Mouse (Mus musculus) lung, adult 10 weeks (tissue): ENCODE results near the gene Gm21870. TPM values are rescaled to one million over a fixed set of nuclear protein-coding genes. Genes with fewer than 3 reads are reported as not detected.

Experiments used
- polyA plus RNA-seq: library from polyadenylated mRNA; stranded (reverse); fragments of 350-450 nt; fragmentation: Illumina TruSeq; extraction: RNeasy Lipid Tissue Mini Kit (QIAGEN cat#74804); gene quantifications from one replicate; pipeline ENCODE4 v1.2.3, GENCODE M21; 2014; ENCODE audit warnings: low read depth, low replicate concordance; ENCODE audit not compliant: insufficient read depth

Gene Gm21870
- not detected for polyA plus RNA-seq

GRCm38 (mm10) chrX:33986716-33987115 lies at the start of gene Gm21870:
Gene Gm21870, minus strand, starts transcription at chrX:33986816.

GRCm38 (mm10) chrX:33956440-33956839 lies 30.2 kb downstream of the Gm21870 start, which contains the start of gene Btbd35f6:
Gene Btbd35f6, minus strand, starts transcription at chrX:33956540.

Other genes starting within 250 kb of the Gm21870 start
- not detected for gene Btbd35f6, start 30.3 kb downstream of the Gm21870 start, polyA plus RNA-seq
- gene Btbd35f9, start 174.7 kb upstream of the Gm21870 start, polyA plus RNA-seq: not detected